Mouse (Mus musculus) liver, embryonic 14.5 days (tissue): ENCODE data around the gene Snrpe. TPM values are rescaled to one million over a fixed set of nuclear protein-coding genes. Genes with fewer than 3 reads are reported as not detected.

Source experiments
- ATAC-seq: fragments of 200-750 bp; cut with Nextera tagmentation; 2 replicates; pipeline ENCODE4 v1.8.0; 2017; ENCODE audit warnings: moderate number of reproducible peaks, mild to moderate bottlenecking, moderate library complexity; ENCODE audit not compliant: insufficient read depth
- DNase-seq, 3 experiments: peaks; one replicate each; pipeline ENCODE4 v3.0.0-alpha.2; 2012 to 2013; ENCODE audit warnings: low read depth in 3 of 3, low spot score in 3 of 3
- H3K27ac ChIP-seq: fragments of 300-500 bp; sonication (generic); 2 replicates; pipeline ENCODE4 v1.5.1; 2014; ENCODE audit warnings: moderate library complexity, mild to moderate bottlenecking, control low read depth, inconsistent platforms
- H3K27me3 ChIP-seq: fragments of 300-500 bp; sonication (generic); 2 replicates; pipeline ENCODE4 v1.6.1; 2014; ENCODE audit warnings: mild to moderate bottlenecking, low read length, moderate library complexity; ENCODE audit not compliant: control insufficient read depth, insufficient read depth
- H3K36me3 ChIP-seq: fragments of 300-500 bp; sonication (generic); replicated peaks from 2 replicates; pipeline ENCODE4 v1.6.1; 2014; ENCODE audit warnings: low read depth; ENCODE audit not compliant: control insufficient read depth, insufficient read depth
- H3K4me1 ChIP-seq, 2 experiments: fragments of 200-500 bp in 1 of 2; fragments of 300-500 bp in 1 of 2; sonication (generic) in 1 of 2; replicated peaks; 2 replicates each; pipeline ENCODE4 v1.6.1; 2012 to 2014; ENCODE audit warnings: antibody characterized with exemption in 1 of 2, inconsistent platforms in 1 of 2, low read length in 1 of 2; ENCODE audit not compliant: control insufficient read depth in 2 of 2, insufficient read depth in 2 of 2
- H3K4me2 ChIP-seq: fragments of 300-500 bp; sonication (generic); 2 replicates; pipeline ENCODE4 v1.6.1; 2014; ENCODE audit warnings: low read depth, mild to moderate bottlenecking, control low read depth, moderate library complexity
- H3K4me3 ChIP-seq, 2 experiments: fragments of 200-500 bp in 1 of 2; fragments of 300-500 bp in 1 of 2; sonication (generic) in 1 of 2; 2 replicates each; pipeline ENCODE4 v1.5.1; 2012 to 2014; ENCODE audit warnings: low read depth in 2 of 2, low read length in 2 of 2, mild to moderate bottlenecking in 2 of 2, control low read depth in 1 of 2, inconsistent platforms in 1 of 2, moderate library complexity in 1 of 2; ENCODE audit not compliant: insufficient read depth in 1 of 2
- H3K9ac ChIP-seq: fragments of 300-500 bp; sonication (generic); replicated peaks from 2 replicates; pipeline ENCODE4 v1.6.1; 2014; ENCODE audit warnings: mild to moderate bottlenecking, control low read depth, moderate library complexity
- H3K9me3 ChIP-seq: fragments of 300-500 bp; sonication (generic); 2 replicates; pipeline ENCODE4 v1.6.1; 2016; ENCODE audit warnings: low read length, mixed read lengths; ENCODE audit not compliant: control insufficient read depth
- CTCF ChIP-seq: IDR thresholded peaks from 2 replicates; pipeline ENCODE4 v1.5.1; 2016; ENCODE audit warnings: antibody characterized with exemption, low read depth, control low read depth
- EP300 ChIP-seq: IDR thresholded peaks from 2 replicates; pipeline ENCODE4 v1.6.1; 2016; ENCODE audit warnings: antibody characterized with exemption, low read depth
- WGBS: fragments of 180-500 bp; shearing (Covaris S2); extraction: QIAGEN DNeasy Blood & Tissue Kit; methylation state at CpG from one replicate; pipeline ENCODE4 v1.1.7; 2014; ENCODE audit not compliant: insufficient replicate concordance; 5-methylcytosine and 5-hydroxymethylcytosine counted together
- polyA plus RNA-seq, 2 experiments: library from polyadenylated mRNA; depleted of rRNA in 1 of 2; stranded (reverse) in 1 of 2; unstranded in 1 of 2; fragments of >200 nt; fragmentation: Nextera tagmentation in 1 of 2; extraction: Ambion mirVana in 1 of 2; gene quantifications; 2 replicates each; pipeline versions ENCODE4 v1.2.1 to v1.2.3; 2012 to 2014

Snrpe gene
- 175 and 241 TPM in 2 replicates for polyA plus RNA-seq (2012; rRNA removed)
- polyA plus RNA-seq (2014; fragmentation: Nextera tagmentation; extraction: Ambion mirVana), result 488 and 500 TPM in 2 replicates

DNA sequence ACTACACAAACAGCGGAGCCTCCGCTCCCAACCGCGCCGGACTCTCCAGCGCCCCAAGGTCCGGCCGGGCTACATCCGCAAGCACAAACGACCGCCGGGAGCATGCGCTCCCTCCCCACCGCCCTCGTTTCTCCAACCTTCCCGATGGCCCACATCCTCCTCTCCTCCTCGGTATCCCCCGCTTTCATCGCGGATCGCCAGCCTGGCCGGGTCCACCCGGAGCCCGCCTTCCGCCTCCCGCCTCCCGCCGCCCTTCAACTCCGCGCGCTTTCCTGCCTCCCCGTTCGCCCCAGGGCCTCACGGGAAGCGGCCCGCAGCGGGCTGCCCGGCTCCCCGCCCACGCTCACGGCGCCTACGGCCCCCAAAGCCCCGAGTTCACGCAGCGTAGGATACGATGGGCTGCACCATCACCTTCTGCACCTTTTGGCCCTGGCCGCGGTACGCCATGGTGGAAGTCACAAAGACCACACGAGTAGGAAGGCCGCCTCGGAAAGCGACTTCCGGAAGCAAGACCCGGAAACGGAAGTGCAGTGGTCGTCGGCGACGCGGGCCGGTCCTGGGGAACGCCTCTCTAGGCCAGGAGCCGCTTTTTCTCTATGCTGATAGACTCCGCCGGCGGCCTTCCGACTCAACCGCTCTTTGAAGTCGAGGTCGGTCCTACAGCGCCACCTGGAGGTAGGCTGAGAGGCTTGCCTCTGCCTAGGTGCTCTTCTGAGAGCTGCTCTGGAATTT, at the start of gene Snrpe:
Gene Snrpe, minus strand, starts transcription at position 521 of the 732 bp plus-strand sequence.
- ATAC-seq (peak; percentile 98), DNase-seq (peak; percentile 98)
- H3K36me3 ChIP-seq, result peaks cover 33% of the 10 kb centered on the region
- H3K4me2 ChIP-seq, result peak within 1 kb of the TSS; percentile 91
- WGBS, result under 1% methylated on average over 73 of the region's 73 CpGs
- H3K9ac ChIP-seq, result peak within 1 kb of the TSS; percentile 82
- peak within 1 kb of the TSS; percentile 18 for H3K27ac ChIP-seq
- TF ChIP-seq EP300 (0 out of 2 replicates have a peak, but pooled peaks have one; percentile 4), CTCF (peak; percentile 99)
- H3K9me3 ChIP-seq, result no peaks in the 10 kb centered on the region
- peak within 1 kb of the TSS; percentile 76 to 79 for H3K4me3 ChIP-seq
- peaks cover 0 to 7% of the 10 kb centered on the region in 2 experiments; a peak in 2 of 4 replicates for H3K4me1 ChIP-seq
- no peaks in the 10 kb centered on the region for H3K27me3 ChIP-seq

DNA sequence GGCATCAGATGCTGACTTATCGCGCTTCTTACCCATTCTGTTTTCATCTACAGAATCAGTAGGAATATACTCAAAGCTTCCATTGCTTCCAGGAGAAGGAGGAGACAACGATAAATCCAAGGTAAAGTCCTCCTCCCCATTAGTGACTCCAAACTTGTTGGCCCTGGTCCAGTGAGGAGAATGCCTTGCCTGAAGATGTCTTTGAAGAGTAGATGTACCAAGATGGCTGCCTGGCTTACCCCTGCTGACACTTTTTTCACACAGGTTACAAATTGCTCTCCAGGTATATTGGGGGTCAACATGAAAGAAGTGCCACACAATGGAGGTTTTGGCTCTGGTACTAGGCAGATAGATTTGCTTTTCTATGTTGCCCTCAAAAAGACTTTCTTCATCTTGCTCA, 48.8 kb upstream of the Snrpe start:
- H3K4me3 ChIP-seq, result no peak overlapping the region
- ATAC-seq (no peak), DNase-seq (no peak)
- no peaks in the 10 kb centered on the region for H3K9me3 ChIP-seq
- no peak overlapping the region for H3K4me2 ChIP-seq
- H3K36me3 ChIP-seq, result peaks cover 33% of the 10 kb centered on the region
- H3K27ac ChIP-seq, result no peak overlapping the region
- no peak overlapping the region for H3K9ac ChIP-seq
- 88% methylated on average over 3 of the region's 3 CpGs for whole genome bisulfite sequencing
- no peaks in the 10 kb centered on the region for H3K27me3 ChIP-seq
- TF ChIP-seq CTCF (no peak), EP300 (no peak)
- H3K4me1 ChIP-seq, result peaks cover 11 to 18% of the 10 kb centered on the region in 2 experiments

DNA sequence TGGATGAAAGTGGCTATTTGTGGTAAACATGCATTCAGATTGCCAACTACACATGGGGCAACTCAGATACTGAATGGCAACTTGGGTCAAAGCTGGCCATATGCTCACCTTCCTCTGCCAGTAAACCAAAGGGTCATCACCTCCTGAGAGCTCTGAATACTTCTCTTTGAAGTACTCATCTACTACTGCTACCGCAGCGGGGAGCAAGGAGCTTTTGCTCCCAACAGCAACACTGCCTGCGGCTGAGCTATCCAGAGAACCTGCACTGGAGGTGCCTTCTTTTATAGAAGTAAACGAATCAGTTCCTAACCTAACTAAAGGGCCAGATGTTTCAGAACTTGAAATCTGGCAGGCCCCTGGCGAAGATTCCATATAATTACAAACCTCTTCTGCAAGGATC, 46.7 kb upstream of the Snrpe start:
- 71% methylated on average over 5 of the region's 5 CpGs for WGBS
- Histone ChIP-seq H3K4me3 (no peak overlapping the region), H3K9me3 (no peaks in the 10 kb centered on the region), H3K9ac (no peak overlapping the region), H3K36me3 (peaks cover 43% of the 10 kb centered on the region), H3K27me3 (no peaks in the 10 kb centered on the region), H3K27ac (no peak overlapping the region), H3K4me1 (peaks cover 12 to 15% of the 10 kb centered on the region in 2 experiments), H3K4me2 (no peak overlapping the region)
- DNase-seq (no peak), ATAC-seq (no peak)
- TF ChIP-seq EP300 (no peak), CTCF (no peak)

DNA sequence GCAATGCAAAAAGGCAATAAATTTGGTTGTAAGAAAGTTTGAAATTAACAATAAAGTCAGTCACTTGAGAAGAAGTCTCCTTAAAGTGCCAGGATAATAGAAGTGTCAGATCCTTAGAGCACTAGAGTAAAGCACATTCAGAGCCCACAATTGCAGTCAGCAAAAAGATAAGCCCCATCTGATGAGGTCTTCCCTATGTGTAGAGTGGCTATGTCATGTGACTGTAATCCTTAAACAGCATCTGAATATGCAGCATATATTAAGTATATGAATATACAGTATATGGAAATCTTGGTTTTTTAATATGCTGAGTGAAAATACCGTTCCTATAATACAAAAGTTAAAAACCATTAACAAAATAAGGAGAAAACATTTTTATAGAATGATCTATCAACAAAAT, 42.9 kb upstream of the Snrpe start:
- H3K27me3 ChIP-seq, result no peaks in the 10 kb centered on the region
- DNase-seq (no peak), ATAC-seq (no peak)
- H3K9me3 ChIP-seq, result no peaks in the 10 kb centered on the region
- 78% methylated on average over 1 of the region's 1 CpGs for WGBS
- no peak overlapping the region for H3K27ac ChIP-seq
- peaks cover 32% of the 10 kb centered on the region for H3K36me3 ChIP-seq
- no peak overlapping the region for H3K4me3 ChIP-seq
- H3K9ac ChIP-seq, result no peak overlapping the region
- peaks cover 2 to 5% of the 10 kb centered on the region in 2 experiments; a peak in 1 of 4 replicates for H3K4me1 ChIP-seq
- TF ChIP-seq CTCF (no peak), EP300 (no peak)
- H3K4me2 ChIP-seq, result no peak overlapping the region

DNA sequence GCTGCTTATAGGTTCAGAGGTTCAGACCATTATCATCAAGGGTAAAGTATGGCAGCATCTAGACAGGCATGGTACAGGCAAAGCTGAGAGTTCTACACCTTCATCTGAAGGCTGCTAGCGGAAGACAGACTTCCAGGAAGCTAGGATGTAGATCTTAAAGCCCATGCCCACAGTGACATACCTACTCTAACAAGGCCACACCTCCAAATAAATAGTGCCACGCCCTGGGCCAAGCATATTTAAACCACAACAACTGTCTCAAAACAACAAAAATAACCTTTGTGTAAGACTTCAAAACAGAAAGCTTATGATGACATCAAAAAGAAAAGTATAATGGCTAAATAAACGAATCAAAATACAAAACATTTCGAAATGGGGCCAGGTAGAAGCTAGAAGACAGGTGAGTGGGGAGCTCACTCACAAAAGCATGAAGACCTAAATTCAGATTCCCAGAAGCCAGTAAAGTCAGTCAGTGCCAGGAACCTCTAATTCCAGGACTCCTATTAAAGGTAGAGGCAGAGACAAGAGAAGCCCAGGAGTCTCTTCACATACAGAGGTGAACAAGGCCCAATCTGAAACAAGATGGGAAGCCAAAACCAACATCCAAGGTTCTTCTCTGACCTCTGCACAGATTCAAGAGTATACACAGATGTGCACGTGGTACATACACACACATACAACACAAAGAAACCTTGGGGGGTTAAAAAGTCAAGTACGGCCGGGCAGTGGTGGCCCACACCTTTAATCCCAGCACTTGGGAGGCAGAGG, 40.4 kb upstream of the Snrpe start:
- peaks cover 38% of the 10 kb centered on the region for H3K36me3 ChIP-seq
- no peaks in the 10 kb centered on the region for H3K27me3 ChIP-seq
- H3K9me3 ChIP-seq, result no peaks in the 10 kb centered on the region
- no peak overlapping the region for H3K4me2 ChIP-seq
- 78% methylated on average over 7 of the region's 7 CpGs for WGBS
- no peak for DNase-seq
- 0 out of 4 replicates have a peak, but pooled peaks cover 1 to 2% of the 10 kb centered on the region in 2 experiments for H3K4me1 ChIP-seq
- no peak for TF ChIP-seq EP300
- TF ChIP-seq CTCF, result no peak
- no peak overlapping the region for H3K27ac ChIP-seq
- H3K9ac ChIP-seq, result no peak overlapping the region
- no peak overlapping the region for H3K4me3 ChIP-seq
- no peak for ATAC-seq
